ENCODE assay signal across 8 mouse cellular contexts in the genomic region with DNA sequence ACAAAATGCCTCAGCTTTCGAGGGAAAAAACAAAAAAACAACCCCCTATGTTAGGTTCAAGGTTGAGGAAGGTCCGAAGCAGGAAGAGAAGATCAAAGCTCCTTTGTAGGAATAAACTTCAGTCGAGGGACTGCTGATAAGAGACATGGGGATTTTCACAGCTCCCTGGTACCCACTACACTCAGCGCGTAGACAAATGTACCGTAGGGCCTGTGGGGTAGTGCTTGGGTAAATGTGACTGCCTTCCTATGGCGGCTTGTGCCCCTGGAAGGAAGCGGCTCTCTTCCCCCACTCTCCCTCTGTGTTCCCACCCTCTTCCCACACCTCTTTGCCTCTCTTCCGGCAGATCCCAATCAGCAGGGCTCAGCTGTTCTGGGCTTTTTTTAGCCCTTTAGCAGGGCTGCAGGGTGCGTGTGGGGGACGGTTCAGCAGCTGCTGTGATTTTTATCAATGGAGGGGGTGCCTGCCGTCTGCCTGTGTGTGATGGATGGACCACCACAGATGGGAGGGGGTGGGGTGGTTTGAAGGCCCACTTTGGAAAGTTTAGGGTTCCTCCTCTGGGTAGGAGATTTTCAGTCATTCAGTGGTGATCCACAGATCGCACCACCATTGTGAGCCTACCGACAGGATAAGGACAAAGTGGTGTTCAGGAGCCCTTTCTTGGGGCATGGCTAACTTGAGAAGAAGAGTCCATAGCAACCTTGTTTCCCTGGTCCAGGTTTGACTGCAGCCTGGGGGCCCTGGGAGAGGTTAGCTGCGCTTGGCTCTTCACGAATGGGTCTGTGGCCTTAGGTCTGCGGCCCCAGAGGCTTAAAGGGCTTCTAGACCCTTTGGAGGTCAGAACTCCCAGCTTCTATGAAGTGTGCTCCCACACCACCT. TPM values are rescaled to one million over a fixed set of nuclear protein-coding genes. Genes with fewer than 3 reads are reported as not detected.
DNase-seq lines count a peak whose midpoint lies in the region; TF ChIP-seq lines count a peak whose summit lies in the region.

No protein-coding gene starts in this region.

- peaks cover 81% of the 10 kb centered on the region for H3K4me1 ChIP-seq in heart, embryonic 10.5 days
- peaks cover 2% of the 10 kb centered on the region for H3K4me1 ChIP-seq in heart, adult 2 months (ENCODE audit: control insufficient read depth, insufficient read depth, low read length)
- H3K4me1 ChIP-seq in E14TG2a.4 (replicated peaks; ENCODE audit: low read depth, low read length), result peaks cover 81% of the 10 kb centered on the region
- H3K4me1 ChIP-seq in limb, embryonic 10.5 days, result peaks cover 90% of the 10 kb centered on the region

- TF ChIP-seq POLR2A in heart, adult 2 months (IDR thresholded peaks at IDR 0.05; ENCODE audit: insufficient read depth, low read depth, low read length), result no peak

- H3K9me3 ChIP-seq in heart, embryonic 10.5 days, result no peaks in the 10 kb centered on the region
- no peaks in the 10 kb centered on the region for H3K9me3 ChIP-seq in E14TG2a.4 (ENCODE audit: low read length)
- H3K9me3 ChIP-seq in limb, embryonic 10.5 days (replicated peaks), result no peaks in the 10 kb centered on the region

- H3K79me2 ChIP-seq in heart, adult 2 months (replicated peaks; ENCODE audit: control insufficient read depth, insufficient read depth, low read length), result no peaks in the 10 kb centered on the region

- H3K27ac ChIP-seq in heart, embryonic 10.5 days, result peak overlapping the region; percentile 87
- no peak overlapping the region; the same call in 1 of the 2 replicates for H3K27ac ChIP-seq in heart, adult 2 months
- peak overlapping the region; percentile 94 for H3K27ac ChIP-seq in limb, embryonic 10.5 days

- no peak for TF ChIP-seq CTCF in heart, adult 2 months (IDR thresholded peaks at IDR 0.05)
- no peak for TF ChIP-seq CTCF in E14TG2a.4 (conservative IDR thresholded peaks at IDR 0.05; ENCODE audit: low read length)

- TF ChIP-seq EP300 in heart, adult 2 months (IDR thresholded peaks at IDR 0.05; ENCODE audit: insufficient read depth, low read depth, low read length), result no peak

- peaks cover 9% of the 10 kb centered on the region; the same call in 1 of the 2 replicates for H3K27me3 ChIP-seq in heart, embryonic 10.5 days (ENCODE audit: insufficient read depth, poor library complexity, severe bottlenecking)
- no peaks in the 10 kb centered on the region for H3K27me3 ChIP-seq in heart, adult 2 months (ENCODE audit: control insufficient read depth, insufficient read depth, low read length)
- H3K27me3 ChIP-seq in E14TG2a.4 (ENCODE audit: insufficient read depth, low read length), result peaks cover 68% of the 10 kb centered on the region
- peaks cover 9% of the 10 kb centered on the region; the same call in 1 of the 2 replicates for H3K27me3 ChIP-seq in limb, embryonic 10.5 days (ENCODE audit: low read depth, poor library complexity, severe bottlenecking)

- WGBS in heart, embryonic 10.5 days, result 9% methylated on average over 17 of the region's 17 CpGs
- WGBS in heart, adult 2 months, result 46% methylated on average over 17 of the region's 17 CpGs
- WGBS in limb, embryonic 10.5 days, result 15% methylated on average over 17 of the region's 17 CpGs

- H3K4me3 ChIP-seq in heart, embryonic 10.5 days, result peak overlapping the region; percentile 38
- no peak overlapping the region for H3K4me3 ChIP-seq in heart, adult 2 months
- H3K4me3 ChIP-seq in E14TG2a.4 (replicated peaks; ENCODE audit: low read length), result 0 out of 2 replicates have a peak overlapping the region, but pooled peaks have one; percentile 7
- H3K4me3 ChIP-seq in limb, embryonic 10.5 days, result peak overlapping the region; percentile 27

- H3K9ac ChIP-seq in heart, adult 2 months (ENCODE audit: low read depth, low read length), result no peak overlapping the region

- intact Hi-C loops in heart, adult 2 months (cut with DNase I), result loop anchor here (2.0 to 5.0 kb wide), 2 partner anchors 18 to 220 kb away; partner anchors contain the start of gene Rara

- DNase-seq in heart, embryonic 10.5 days (ENCODE audit: low spot score), result no peak
- DNase-seq in heart, adult 2 months, result no peak
- peak; percentile 56 to 62 for DNase-seq in frontal cortex, postnatal 14 days (ENCODE audit: low spot score in 2 of 2)
- peak; percentile 69 for DNase-seq in limb, embryonic 10.5 days (ENCODE audit: low spot score)
- DNase-seq in right cerebral cortex, adult 2 months (ENCODE audit: low spot score in 2 of 2), result peak; percentile 75 to 81
- no peak for DNase-seq in adrenal gland, postnatal 36 days
- DNase-seq in urinary bladder, postnatal 10 days (ENCODE audit: low spot score), result no peak

- H3K36me3 ChIP-seq in heart, embryonic 10.5 days, result no peaks in the 10 kb centered on the region
- no peaks in the 10 kb centered on the region for H3K36me3 ChIP-seq in heart, adult 2 months (ENCODE audit: control insufficient read depth, insufficient read depth, low read length)
- no peaks in the 10 kb centered on the region for H3K36me3 ChIP-seq in E14TG2a.4 (ENCODE audit: insufficient read depth, low read length)
- 0 out of 2 replicates have a peak, but pooled peaks cover 2% of the 10 kb centered on the region for H3K36me3 ChIP-seq in limb, embryonic 10.5 days

RNA-seq across cellular contexts. Expression of gene Ccr7, which starts 7.6 kb away (rescaled TPM):
- 0.25 and 0.78 TPM in 2 replicates for polyA plus RNA-seq in heart, embryonic 10.5 days (2016; fragmentation: Nextera tagmentation; extraction: Ambion mirVana)
- under 1 TPM; 0.29 to 0.59 TPM for total RNA-seq in heart, adult 2 months (2021)
- 2.6 and 2.7 TPM in 2 replicates for polyA plus RNA-seq in heart, adult 2 months (2012; rRNA removed)
- 0.82 and 1.3 TPM in 2 replicates for polyA plus RNA-seq in limb, embryonic 10.5 days (2016; fragmentation: Nextera tagmentation; extraction: Ambion mirVana)
- total RNA-seq in adrenal gland, postnatal 36 days (2021), result under 1 TPM in 1 of 2 experiments, not detected in 1; 0.20 TPM

RNA-seq across cellular contexts. Expression of gene Tns4, which starts 58.2 kb away (rescaled TPM):
- polyA plus RNA-seq in heart, embryonic 10.5 days (2016; fragmentation: Nextera tagmentation; extraction: Ambion mirVana), result 0.36 TPM in 2 replicates
- total RNA-seq in heart, adult 2 months (2021), result under 1 TPM; 0.16 to 0.23 TPM
- 0.49 and 1.1 TPM in 2 replicates for polyA plus RNA-seq in heart, adult 2 months (2012; rRNA removed)
- polyA plus RNA-seq in limb, embryonic 10.5 days (2016; fragmentation: Nextera tagmentation; extraction: Ambion mirVana), result 0.74 and 1.4 TPM in 2 replicates
- total RNA-seq in adrenal gland, postnatal 36 days (2021), result under 1 TPM; 0.13 to 0.20 TPM

Comparison
In these comparisons a context has a peak if more than half of its experiments do, and no peak if none do; other contexts are left out.
1. DNase-seq: peak in frontal cortex, postnatal 14 days (2 of 2), limb, embryonic 10.5 days (single experiment) and right cerebral cortex, adult 2 months (2 of 2); none in heart, embryonic 10.5 days (single experiment), heart, adult 2 months (0 of 2), adrenal gland, postnatal 36 days (0 of 2) and urinary bladder, postnatal 10 days (single experiment).